In the genomic region with DNA sequence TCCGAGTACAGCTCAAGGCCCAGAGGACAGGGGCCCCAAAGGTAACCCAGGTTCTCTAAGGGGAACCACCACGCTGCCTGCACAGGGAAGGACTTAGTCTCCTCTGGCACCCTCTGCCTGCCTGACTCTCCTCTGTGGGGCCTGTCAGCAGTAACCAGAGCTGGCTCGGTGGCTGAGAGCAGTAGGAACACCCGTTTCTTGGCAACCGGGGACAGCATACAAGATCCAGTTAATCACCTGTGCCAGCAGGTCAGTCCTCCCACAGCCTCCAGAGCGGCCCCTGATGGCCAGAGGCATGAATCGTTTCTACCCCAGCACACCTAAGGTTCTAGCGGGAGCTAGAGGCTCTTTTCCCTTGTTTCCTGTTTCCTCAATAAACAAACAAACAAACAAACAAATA, we compare ENCODE assay signal across 8 mouse cellular contexts. TPM values are rescaled to one million over a fixed set of nuclear protein-coding genes. Genes with fewer than 3 reads are reported as not detected.
DNase-seq lines count a peak whose midpoint lies in the region; ATAC-seq and TF ChIP-seq lines count a peak whose summit lies in the region.

No protein-coding gene starts in this region.

- H3K27ac ChIP-seq in liver, embryonic 14.5 days, result no peak overlapping the region
- peak overlapping the region; percentile 52; the same call in 1 of the 2 replicates for H3K27ac ChIP-seq in kidney, embryonic 16.5 days (ENCODE audit: low read length)
- peak overlapping the region; percentile 78 for H3K27ac ChIP-seq in stomach, embryonic 16.5 days (ENCODE audit: low read length)

- H3K27me3 ChIP-seq in liver, embryonic 14.5 days (ENCODE audit: control insufficient read depth, insufficient read depth, low read length), result no peaks in the 10 kb centered on the region; the same call in 1 of the 2 replicates
- 0 out of 2 replicates have a peak, but pooled peaks cover 3% of the 10 kb centered on the region for H3K27me3 ChIP-seq in kidney, embryonic 16.5 days (ENCODE audit: insufficient read depth, low read length)
- peaks cover 3% of the 10 kb centered on the region; the same call in 1 of the 2 replicates for H3K27me3 ChIP-seq in stomach, embryonic 16.5 days (ENCODE audit: control insufficient read depth, insufficient read depth, low read length)

- H3K9ac ChIP-seq in liver, embryonic 14.5 days (replicated peaks), result no peak overlapping the region
- no peak overlapping the region for H3K9ac ChIP-seq in kidney, embryonic 16.5 days (replicated peaks; ENCODE audit: low read length)
- peak overlapping the region; percentile 48 for H3K9ac ChIP-seq in stomach, embryonic 16.5 days (ENCODE audit: low read length)

- H3K9me3 ChIP-seq in liver, embryonic 14.5 days (ENCODE audit: control insufficient read depth, low read length), result no peaks in the 10 kb centered on the region
- no peaks in the 10 kb centered on the region for H3K9me3 ChIP-seq in kidney, embryonic 16.5 days (ENCODE audit: low read length)
- H3K9me3 ChIP-seq in stomach, embryonic 16.5 days (replicated peaks; ENCODE audit: control insufficient read depth, low read length), result no peaks in the 10 kb centered on the region

- no peak for TF ChIP-seq POLR2A in brain, embryonic 14.5 days (IDR thresholded peaks at IDR 0.05; ENCODE audit: borderline replicate concordance, extremely low read depth, insufficient read depth, insufficient read length, poor library complexity, severe bottlenecking)

- 37% methylated on average over 8 of the region's 8 CpGs for WGBS in liver, embryonic 14.5 days (ENCODE audit: insufficient replicate concordance)
- WGBS in kidney, embryonic 16.5 days, result 13% methylated on average over 8 of the region's 8 CpGs
- 18% methylated on average over 8 of the region's 8 CpGs for WGBS in stomach, embryonic 16.5 days

- peak; percentile 43 for TF ChIP-seq CTCF in liver, embryonic 14.5 days (IDR thresholded peaks at IDR 0.05; ENCODE audit: low read depth)
- peak; percentile 25; the same call in 1 of the 2 replicates for TF ChIP-seq CTCF in brain, embryonic 14.5 days (IDR thresholded peaks at IDR 0.05; ENCODE audit: borderline replicate concordance, extremely low read depth, insufficient read depth, insufficient read length)

- no peak for TF ChIP-seq EP300 in liver, embryonic 14.5 days (IDR thresholded peaks at IDR 0.05; ENCODE audit: low read depth)

- no peaks in the 10 kb centered on the region for H3K36me3 ChIP-seq in liver, embryonic 14.5 days (replicated peaks; ENCODE audit: control insufficient read depth, insufficient read depth, low read depth)
- H3K36me3 ChIP-seq in kidney, embryonic 16.5 days (ENCODE audit: insufficient read depth, low read length), result no peaks in the 10 kb centered on the region
- H3K36me3 ChIP-seq in stomach, embryonic 16.5 days (ENCODE audit: control insufficient read depth, insufficient read depth, low read length), result no peaks in the 10 kb centered on the region

- no peak overlapping the region for H3K4me2 ChIP-seq in liver, embryonic 14.5 days (ENCODE audit: low read depth)
- H3K4me2 ChIP-seq in kidney, embryonic 16.5 days (replicated peaks; ENCODE audit: low read depth, low read length), result no peak overlapping the region
- H3K4me2 ChIP-seq in stomach, embryonic 16.5 days (ENCODE audit: low read depth, low read length), result no peak overlapping the region

- H3K4me3 ChIP-seq in liver, embryonic 14.5 days (ENCODE audit: insufficient read depth in 1 of 2, low read depth in 2 of 2, low read length in 2 of 2), result no peak overlapping the region
- H3K4me3 ChIP-seq in kidney, embryonic 16.5 days (ENCODE audit: low read length), result no peak overlapping the region
- H3K4me3 ChIP-seq in stomach, embryonic 16.5 days (replicated peaks; ENCODE audit: low read length), result no peak overlapping the region

- no peak for DNase-seq in liver, embryonic 14.5 days (ENCODE audit: low read depth in 3 of 3, low spot score in 3 of 3)
- DNase-seq in liver, result no peak
- DNase-seq in brain, embryonic 14.5 days (ENCODE audit: low read depth), result no peak
- DNase-seq in heart, adult 18-20 months, result peak; percentile 79 to 88
- no peak for DNase-seq in spleen, postnatal 4 days (ENCODE audit: low spot score in 2 of 2)
- DNase-seq in urinary bladder, adult 18-20 months (ENCODE audit: low spot score in 2 of 2), result no peak

- ATAC-seq in liver, embryonic 14.5 days (ENCODE audit: insufficient read depth), result no peak
- 0 out of 2 replicates have a peak, but pooled peaks have one; percentile 14 for ATAC-seq in kidney, embryonic 16.5 days (ENCODE audit: low FRiP score, low TSS enrichment)
- ATAC-seq in stomach, embryonic 16.5 days (ENCODE audit: insufficient read depth, low FRiP score), result no peak

- H3K4me1 ChIP-seq in liver, embryonic 14.5 days (replicated peaks; ENCODE audit: control insufficient read depth in 2 of 2, insufficient read depth in 2 of 2, low read length in 1 of 2), result peaks cover 0 to 14% of the 10 kb centered on the region in 2 experiments; a peak in 3 of 4 replicates
- peaks cover 29% of the 10 kb centered on the region for H3K4me1 ChIP-seq in kidney, embryonic 16.5 days (ENCODE audit: insufficient read depth, low read length)
- peaks cover 28% of the 10 kb centered on the region for H3K4me1 ChIP-seq in stomach, embryonic 16.5 days (ENCODE audit: control insufficient read depth, insufficient read depth, low read length)

RNA-seq across cellular contexts. Expression of gene Nr4a1, which starts 11.4 kb away (rescaled TPM):
- polyA plus RNA-seq in liver, embryonic 14.5 days (2012; rRNA removed), result 0.42 and 0.48 TPM in 2 replicates
- polyA plus RNA-seq in liver, embryonic 14.5 days (2014; fragmentation: Nextera tagmentation; extraction: Ambion mirVana), result 0.19 and 0.23 TPM in 2 replicates
- polyA plus RNA-seq in brain, embryonic 14.5 days (2012; rRNA removed), result 5.4 and 10.5 TPM in 2 replicates
- total RNA-seq in heart, adult 18-20 months (2021), result 10 to 100 TPM in 1 of 2 experiments, 1 to 10 TPM in 1; 7.7 to 10.5 TPM
- 10.8 and 11.9 TPM in 2 replicates for polyA plus RNA-seq in kidney, embryonic 16.5 days (2015; fragmentation: Nextera tagmentation; extraction: Ambion mirVana)
- polyA plus RNA-seq in stomach, embryonic 16.5 days (2015; fragmentation: Nextera tagmentation; extraction: Ambion mirVana), result 12.9 and 13.3 TPM in 2 replicates

RNA-seq across cellular contexts. Expression of gene Grasp, which starts 18.7 kb away (rescaled TPM):
- polyA plus RNA-seq in liver, embryonic 14.5 days (2012; rRNA removed), result 0.50 and 0.73 TPM in 2 replicates
- polyA plus RNA-seq in liver, embryonic 14.5 days (2014; fragmentation: Nextera tagmentation; extraction: Ambion mirVana), result 0.13 and 0.27 TPM in 2 replicates
- 4.9 and 6.5 TPM in 2 replicates for polyA plus RNA-seq in brain, embryonic 14.5 days (2012; rRNA removed)
- total RNA-seq in heart, adult 18-20 months (2021), result 1 to 10 TPM; 8.7 to 9.7 TPM
- 3.2 and 3.4 TPM in 2 replicates for polyA plus RNA-seq in kidney, embryonic 16.5 days (2015; fragmentation: Nextera tagmentation; extraction: Ambion mirVana)
- polyA plus RNA-seq in stomach, embryonic 16.5 days (2015; fragmentation: Nextera tagmentation; extraction: Ambion mirVana), result 2.1 and 2.7 TPM in 2 replicates

RNA-seq across cellular contexts. Expression of gene Atg101, which starts 41.4 kb away (rescaled TPM):
- 13.1 and 17.2 TPM in 2 replicates for polyA plus RNA-seq in liver, embryonic 14.5 days (2012; rRNA removed)
- polyA plus RNA-seq in liver, embryonic 14.5 days (2014; fragmentation: Nextera tagmentation; extraction: Ambion mirVana), result 21.3 and 23.7 TPM in 2 replicates
- 58.9 and 75.1 TPM in 2 replicates for polyA plus RNA-seq in brain, embryonic 14.5 days (2012; rRNA removed)
- total RNA-seq in heart, adult 18-20 months (2021), result 10 to 100 TPM; 20.0 to 21.3 TPM
- polyA plus RNA-seq in kidney, embryonic 16.5 days (2015; fragmentation: Nextera tagmentation; extraction: Ambion mirVana), result 78.2 and 87.0 TPM in 2 replicates
- 66.9 and 67.0 TPM in 2 replicates for polyA plus RNA-seq in stomach, embryonic 16.5 days (2015; fragmentation: Nextera tagmentation; extraction: Ambion mirVana)

RNA-seq across cellular contexts. Expression of gene 6030408B16Rik, which starts 50.4 kb away (rescaled TPM):
- 0.10 and 0.11 TPM in 2 replicates for polyA plus RNA-seq in liver, embryonic 14.5 days (2012; rRNA removed)
- 0.18 and 0.35 TPM in 2 replicates for polyA plus RNA-seq in liver, embryonic 14.5 days (2014; fragmentation: Nextera tagmentation; extraction: Ambion mirVana)
- 0.41 and 0.42 TPM in 2 replicates for polyA plus RNA-seq in brain, embryonic 14.5 days (2012; rRNA removed)
- total RNA-seq in heart, adult 18-20 months (2021), result 1 to 10 TPM in 1 of 2 experiments, under 1 TPM in 1; 0.69 to 1.1 TPM
- polyA plus RNA-seq in kidney, embryonic 16.5 days (2015; fragmentation: Nextera tagmentation; extraction: Ambion mirVana), result 23.2 and 23.9 TPM in 2 replicates
- polyA plus RNA-seq in stomach, embryonic 16.5 days (2015; fragmentation: Nextera tagmentation; extraction: Ambion mirVana), result 9.4 and 9.5 TPM in 2 replicates

Comparison
In these comparisons a context has a peak if more than half of its experiments do, and no peak if none do; other contexts are left out.
1. DNase-seq: peak in heart, adult 18-20 months (2 of 2); none in liver, embryonic 14.5 days (0 of 3), liver (single experiment), brain, embryonic 14.5 days (single experiment), spleen, postnatal 4 days (0 of 2) and urinary bladder, adult 18-20 months (0 of 2).